ENCODE assay signal across 10 mouse cellular contexts in genomic region chr6:124663424-124663795, GRCm38 (mm10). TPM values are rescaled to one million over a fixed set of nuclear protein-coding genes. Genes with fewer than 3 reads are reported as not detected.
DNase-seq lines count a peak whose midpoint lies in the region; ATAC-seq and TF ChIP-seq lines count a peak whose summit lies in the region.
"Had no signal": no experiment of that assay in that cellular context is flagged by ENCODE, and none has a peak within 500 bp of the region (broad histone marks: within the 10 kb centered on the region; RNA-seq: fewer than 3 reads in every experiment).

No protein-coding gene starts in this region.

- TF ChIP-seq POLR2A in bone marrow macrophage, adult 2 months (IDR thresholded peaks at IDR 0.05; ENCODE audit: borderline replicate concordance, low read depth, low read length): no peak

- no peaks in the 10 kb centered on the region for H3K27me3 ChIP-seq in heart, embryonic 15.5 days
- H3K27me3 ChIP-seq in hindbrain, embryonic 14.5 days (ENCODE audit: control insufficient read depth, insufficient read depth, low read length): no peaks in the 10 kb centered on the region
- H3K27me3 ChIP-seq in midbrain, embryonic 13.5 days: no peaks in the 10 kb centered on the region
- H3K27me3 ChIP-seq: Patski had no signal

- no peaks in the 10 kb centered on the region for H3K36me3 ChIP-seq in heart, embryonic 15.5 days
- no peaks in the 10 kb centered on the region for H3K36me3 ChIP-seq in hindbrain, embryonic 14.5 days (replicated peaks; ENCODE audit: control insufficient read depth, insufficient read depth)
- H3K36me3 ChIP-seq in midbrain, embryonic 13.5 days: no peaks in the 10 kb centered on the region

- 0 out of 2 replicates have a peak, but pooled peaks have one; percentile 33 for TF ChIP-seq CTCF in bone marrow macrophage, adult 2 months (IDR thresholded peaks at IDR 0.05; ENCODE audit: low read depth, low read length)

- intact Hi-C loops in heart, postnatal 14 days (cut with DNase I): loop anchor here (2.0 to 5.0 kb wide), 3 partner anchors 39 to 95 kb away; partner anchors contain the start of genes Emg1 and Phb2

- WGBS in heart, embryonic 15.5 days: 15% methylated on average over 13 of the region's 13 CpGs
- 21% methylated on average over 13 of the region's 13 CpGs for WGBS in hindbrain, embryonic 14.5 days
- WGBS in midbrain, embryonic 13.5 days: 18% methylated on average over 13 of the region's 13 CpGs

- no peaks in the 10 kb centered on the region for H3K9me3 ChIP-seq in heart, embryonic 15.5 days (replicated peaks)
- no peaks in the 10 kb centered on the region for H3K9me3 ChIP-seq in hindbrain, embryonic 14.5 days (ENCODE audit: control insufficient read depth, low read length)
- no peaks in the 10 kb centered on the region for H3K9me3 ChIP-seq in midbrain, embryonic 13.5 days

- peak overlapping the region; percentile 64 for H3K9ac ChIP-seq in heart, embryonic 15.5 days
- peak overlapping the region; percentile 71 for H3K9ac ChIP-seq in hindbrain, embryonic 14.5 days
- peak overlapping the region; percentile 72 for H3K9ac ChIP-seq in midbrain, embryonic 13.5 days (replicated peaks)

- H3K4me2 ChIP-seq in heart, embryonic 15.5 days: peak overlapping the region; percentile 78
- H3K4me2 ChIP-seq in hindbrain, embryonic 14.5 days (replicated peaks): peak overlapping the region; percentile 71
- peak overlapping the region; percentile 65 for H3K4me2 ChIP-seq in midbrain, embryonic 13.5 days (replicated peaks)

- ATAC-seq in heart, embryonic 15.5 days (replicated peaks; ENCODE audit: insufficient number of reproducible peaks, insufficient read depth, low FRiP score, low read depth): no peak
- no peak for ATAC-seq in hindbrain, embryonic 14.5 days (ENCODE audit: low FRiP score)
- no peak for ATAC-seq in midbrain, embryonic 13.5 days

- H3K4me3 ChIP-seq in heart, embryonic 15.5 days: peak overlapping the region; percentile 72
- peak overlapping the region; percentile 76 for H3K4me3 ChIP-seq in bone marrow macrophage, adult 2 months (ENCODE audit: insufficient read depth, low read length)
- H3K4me3 ChIP-seq in hindbrain, embryonic 14.5 days (replicated peaks; ENCODE audit: low read length): peak overlapping the region; percentile 65
- H3K4me3 ChIP-seq in midbrain, embryonic 13.5 days (replicated peaks): peak overlapping the region; percentile 64

- peak overlapping the region; percentile 90 for H3K27ac ChIP-seq in heart, embryonic 15.5 days
- peak overlapping the region; percentile 52 for H3K27ac ChIP-seq in bone marrow macrophage, adult 2 months (ENCODE audit: insufficient read depth, low read depth, low read length)
- H3K27ac ChIP-seq in hindbrain, embryonic 14.5 days: peak overlapping the region; percentile 84
- H3K27ac ChIP-seq in midbrain, embryonic 13.5 days: peak overlapping the region; percentile 71

- DNase-seq in heart, postnatal 14 days: no peak
- no peak for DNase-seq in hindbrain, embryonic 14.5 days (ENCODE audit: low spot score)
- DNase-seq in c-Kit-positive CD71-positive TER-119-positive erythroid progenitor cells, embryonic 14.5 days (ENCODE audit: low spot score): no peak
- no peak for DNase-seq in adrenal gland, postnatal 10 days
- no peak for DNase-seq in cerebellum, postnatal 4 days (ENCODE audit: low spot score in 2 of 2)

- peaks cover 16% of the 10 kb centered on the region for H3K4me1 ChIP-seq in heart, embryonic 15.5 days (replicated peaks)
- peaks cover 15% of the 10 kb centered on the region for H3K4me1 ChIP-seq in bone marrow macrophage, adult 2 months (ENCODE audit: control insufficient read depth, insufficient read depth, low read length)
- peaks cover 11% of the 10 kb centered on the region; the same call in 1 of the 2 replicates for H3K4me1 ChIP-seq in hindbrain, embryonic 14.5 days (replicated peaks; ENCODE audit: control insufficient read depth, insufficient read depth, low read length)
- peaks cover 10% of the 10 kb centered on the region for H3K4me1 ChIP-seq in midbrain, embryonic 13.5 days (replicated peaks)

RNA-seq across cellular contexts. Expression of gene Lpcat3, which starts 0.6 kb away (rescaled TPM):
- 41.0 and 53.6 TPM in 2 replicates for polyA plus RNA-seq in heart, embryonic 15.5 days (2015; fragmentation: Nextera tagmentation; extraction: Ambion mirVana)
- 10 to 100 TPM; 54.0 to 56.7 TPM for total RNA-seq in heart, postnatal 14 days (2021)
- polyA plus RNA-seq in bone marrow macrophage, adult 2 months (2012; ENCODE audit: insufficient read depth, insufficient read length, missing spikeins): 57.4 and 70.0 TPM in 2 replicates
- 42.4 and 42.9 TPM in 2 replicates for polyA plus RNA-seq in hindbrain, embryonic 14.5 days (2014; fragmentation: Nextera tagmentation; extraction: Ambion mirVana)
- 39.6 and 40.0 TPM in 2 replicates for polyA plus RNA-seq in midbrain, embryonic 13.5 days (2015; fragmentation: Nextera tagmentation; extraction: Ambion mirVana)
- 10 to 100 TPM; 80.8 to 85.7 TPM for total RNA-seq in adrenal gland, postnatal 10 days (2021)

RNA-seq across cellular contexts. Expression of gene C1s2, which starts 27.5 kb away (rescaled TPM):
- not detected in 2 replicates for polyA plus RNA-seq in heart, embryonic 15.5 days (2015; fragmentation: Nextera tagmentation; extraction: Ambion mirVana)
- under 1 TPM; 0.41 to 0.65 TPM for total RNA-seq in heart, postnatal 14 days (2021)
- not detected in 2 replicates for polyA plus RNA-seq in bone marrow macrophage, adult 2 months (2012; ENCODE audit: insufficient read depth, insufficient read length, missing spikeins)
- polyA plus RNA-seq in hindbrain, embryonic 14.5 days (2014; fragmentation: Nextera tagmentation; extraction: Ambion mirVana): 0.07 TPM in 1 of 2 replicates, not detected in the other
- polyA plus RNA-seq in midbrain, embryonic 13.5 days (2015; fragmentation: Nextera tagmentation; extraction: Ambion mirVana): 0.13 TPM in 2 replicates
- total RNA-seq in adrenal gland, postnatal 10 days (2021): 1 to 10 TPM; 2.5 to 4.2 TPM
- total RNA-seq: hematopoietic stem cell, adult 5-6 weeks had no signal

RNA-seq across cellular contexts. Expression of gene Emg1, which starts 48.6 kb away (rescaled TPM):
- 108 and 121 TPM in 2 replicates for polyA plus RNA-seq in heart, embryonic 15.5 days (2015; fragmentation: Nextera tagmentation; extraction: Ambion mirVana)
- 10 to 100 TPM; 58.8 to 68.4 TPM for total RNA-seq in heart, postnatal 14 days (2021)
- polyA plus RNA-seq in bone marrow macrophage, adult 2 months (2012; ENCODE audit: insufficient read depth, insufficient read length, missing spikeins): 48.2 and 54.9 TPM in 2 replicates
- polyA plus RNA-seq in hindbrain, embryonic 14.5 days (2014; fragmentation: Nextera tagmentation; extraction: Ambion mirVana): 91.4 and 94.1 TPM in 2 replicates
- 136 and 144 TPM in 2 replicates for polyA plus RNA-seq in midbrain, embryonic 13.5 days (2015; fragmentation: Nextera tagmentation; extraction: Ambion mirVana)
- 10 to 100 TPM; 85.5 to 94.1 TPM for total RNA-seq in adrenal gland, postnatal 10 days (2021)

RNA-seq across cellular contexts. Expression of gene Phb2, which starts 48.7 kb away (rescaled TPM):
- 307 and 324 TPM in 2 replicates for polyA plus RNA-seq in heart, embryonic 15.5 days (2015; fragmentation: Nextera tagmentation; extraction: Ambion mirVana)
- total RNA-seq in heart, postnatal 14 days (2021): 100 to 1,000 TPM; 326 to 358 TPM
- 94.1 and 97.8 TPM in 2 replicates for polyA plus RNA-seq in bone marrow macrophage, adult 2 months (2012; ENCODE audit: insufficient read depth, insufficient read length, missing spikeins)
- 241 and 242 TPM in 2 replicates for polyA plus RNA-seq in hindbrain, embryonic 14.5 days (2014; fragmentation: Nextera tagmentation; extraction: Ambion mirVana)
- polyA plus RNA-seq in midbrain, embryonic 13.5 days (2015; fragmentation: Nextera tagmentation; extraction: Ambion mirVana): 258 and 276 TPM in 2 replicates
- 100 to 1,000 TPM; 452 to 487 TPM for total RNA-seq in adrenal gland, postnatal 10 days (2021)
